Mouse (Mus musculus) brain, embryonic 14.5 days (tissue): Measurements from ENCODE around the gene Xpc.

Experiments
- CTCF ChIP-seq: fragments of 200-500 bp; IDR thresholded peaks from 2 replicates; pipeline ENCODE4 v1.5.1; 2012; ENCODE audit warnings: inconsistent platforms, mild to moderate bottlenecking, moderate library complexity, borderline replicate concordance; ENCODE audit not compliant: insufficient read depth, insufficient read length; ENCODE audit errors: extremely low read depth
- POLR2A ChIP-seq: fragments of 200-500 bp; IDR thresholded peaks from 2 replicates; pipeline ENCODE4 v1.6.1; 2012; ENCODE audit warnings: mild to moderate bottlenecking, inconsistent platforms, borderline replicate concordance; ENCODE audit not compliant: poor library complexity, insufficient read depth, insufficient read length, severe bottlenecking; ENCODE audit errors: extremely low read depth

DNA sequence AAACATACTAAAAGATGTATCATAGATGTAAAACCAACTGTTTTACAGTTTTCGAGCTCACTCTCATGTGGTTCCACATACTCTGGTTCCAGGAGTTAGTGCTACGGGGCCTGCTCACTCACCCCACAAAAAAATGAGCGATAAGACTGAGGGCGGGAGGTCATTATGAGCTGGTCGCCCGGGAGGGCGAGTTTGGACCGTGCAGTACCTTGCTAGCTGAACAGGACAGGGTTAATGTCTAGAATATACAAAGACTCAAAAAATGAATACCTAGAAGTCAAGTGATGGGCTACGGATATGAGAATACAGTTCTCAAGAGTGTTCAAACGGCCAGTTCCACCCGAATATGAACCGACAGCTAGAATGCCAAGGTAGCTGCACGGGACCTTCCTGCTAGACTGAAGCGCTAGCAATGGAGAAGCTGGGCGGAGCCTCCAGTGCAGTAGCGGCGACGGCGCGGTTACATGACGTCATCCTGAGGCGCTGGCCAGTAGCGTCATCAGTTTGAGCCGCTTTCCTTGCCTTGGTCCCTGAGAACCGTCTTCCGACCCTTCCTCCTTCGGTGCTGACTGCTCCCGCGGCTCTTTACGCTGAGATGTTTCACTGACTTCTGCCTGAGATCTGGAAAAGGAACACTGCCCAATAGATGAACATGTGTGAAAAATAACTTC is 75.1 kb downstream of the Xpc start:
- TF ChIP-seq CTCF = no peak
- TF ChIP-seq POLR2A = peak; percentile 87; the same call in 1 of the 2 replicates
